Mouse (Mus musculus): ENCODE data around the gene Vsig2.

The Vsig2 gene

GRCm38 (mm10) chr9:37530888-37531705 lies 8.0 kb upstream of the Vsig2 start:
- in situ Hi-C loops (cut with MboI; ENCODE audit: low sequenced_read_pairs), result no loop called here

- in situ Hi-C loops (cut with MboI; ENCODE audit: low sequenced_read_pairs), result no loop called here
These were observed 2.2 kb upstream of the Vsig2 start for GRCm38 (mm10) chr9:37536851-37537250.

- in situ Hi-C loops (cut with MboI; ENCODE audit: low sequenced_read_pairs), result no loop called here
These were observed 1.3 kb upstream of the Vsig2 start for GRCm38 (mm10) chr9:37537658-37538250.

GRCm38 (mm10) chr9:37540226-37540625 lies 1.2 kb downstream of the Vsig2 start:
- in situ Hi-C loops (cut with MboI; ENCODE audit: low sequenced_read_pairs), result no loop called here

GRCm38 (mm10) chr9:37540701-37541575 lies 1.9 kb downstream of the Vsig2 start:
- in situ Hi-C loops (cut with MboI; ENCODE audit: low sequenced_read_pairs), result no loop called here

- in situ Hi-C loops (cut with MboI; ENCODE audit: low sequenced_read_pairs), result no loop called here
These were observed 3.0 kb downstream of the Vsig2 start for GRCm38 (mm10) chr9:37541851-37542642.

- in situ Hi-C loops (cut with MboI; ENCODE audit: low sequenced_read_pairs), result no loop called here
These were observed 4.9 kb downstream of the Vsig2 start for GRCm38 (mm10) chr9:37543869-37544440.

- in situ Hi-C loops (cut with MboI; ENCODE audit: low sequenced_read_pairs), result no loop called here
These were observed 5.6 kb downstream of the Vsig2 start for GRCm38 (mm10) chr9:37544447-37545165.

- in situ Hi-C loops (cut with MboI; ENCODE audit: low sequenced_read_pairs), result no loop called here
These were observed 6.1 kb downstream of the Vsig2 start for GRCm38 (mm10) chr9:37545166-37545610.

- in situ Hi-C loops (cut with MboI; ENCODE audit: low sequenced_read_pairs), result no loop called here
These were observed 6.9 kb downstream of the Vsig2 start for GRCm38 (mm10) chr9:37545847-37546452.

GRCm38 (mm10) chr9:37546889-37547288 lies 7.8 kb downstream of the Vsig2 start:
- in situ Hi-C loops (cut with MboI; ENCODE audit: low sequenced_read_pairs), result no loop called here

- in situ Hi-C loops (cut with MboI; ENCODE audit: low sequenced_read_pairs), result no loop called here
These were observed 11.4 kb downstream of the Vsig2 start for GRCm38 (mm10) chr9:37550435-37550834.

- in situ Hi-C loops (cut with MboI; ENCODE audit: low sequenced_read_pairs), result no loop called here
These were observed 12.9 kb downstream of the Vsig2 start for GRCm38 (mm10) chr9:37551751-37552531.

- in situ Hi-C loops (cut with MboI; ENCODE audit: low sequenced_read_pairs), result no loop called here
These were observed 13.7 kb downstream of the Vsig2 start, which contains the start of gene Nrgn for GRCm38 (mm10) chr9:37552536-37553293. Gene Nrgn, minus strand, starts transcription at chr9:37552904.

- in situ Hi-C loops (cut with MboI; ENCODE audit: low sequenced_read_pairs), result no loop called here
These were observed 15.2 kb downstream of the Vsig2 start for GRCm38 (mm10) chr9:37554279-37554678.

GRCm38 (mm10) chr9:37554838-37555748 lies 16.0 kb downstream of the Vsig2 start, which contains the start of gene Siae:
Gene Siae, plus strand, starts transcription at chr9:37555698.
- in situ Hi-C loops (cut with MboI; ENCODE audit: low sequenced_read_pairs), result no loop called here
